Mouse (Mus musculus) heart, adult 18-20 months (tissue): ENCODE measurements around the gene Snrnp70. TPM values are rescaled to one million over a fixed set of nuclear protein-coding genes. Genes with fewer than 3 reads are reported as not detected.
"Not testable (repeated sequence)": the region's sequence is repeated elsewhere in the genome, so short reads cannot be mapped to it uniquely, and the experiment has no call there.

Source experiments
- DNase-seq, 2 experiments: peaks; one replicate each; pipeline ENCODE4 v3.0.0; 2021 to 2022; ENCODE audit warnings: mixed read lengths in 1 of 2
- total RNA-seq, 2 experiments: library from RNA; stranded (reverse); gene quantifications; 2 replicates each; pipeline ENCODE4 v1.2.3; 2021

Snrnp70 gene
- total RNA-seq, 2 experiments from 2014 or later: 81.1 to 85.7 TPM

DNA sequence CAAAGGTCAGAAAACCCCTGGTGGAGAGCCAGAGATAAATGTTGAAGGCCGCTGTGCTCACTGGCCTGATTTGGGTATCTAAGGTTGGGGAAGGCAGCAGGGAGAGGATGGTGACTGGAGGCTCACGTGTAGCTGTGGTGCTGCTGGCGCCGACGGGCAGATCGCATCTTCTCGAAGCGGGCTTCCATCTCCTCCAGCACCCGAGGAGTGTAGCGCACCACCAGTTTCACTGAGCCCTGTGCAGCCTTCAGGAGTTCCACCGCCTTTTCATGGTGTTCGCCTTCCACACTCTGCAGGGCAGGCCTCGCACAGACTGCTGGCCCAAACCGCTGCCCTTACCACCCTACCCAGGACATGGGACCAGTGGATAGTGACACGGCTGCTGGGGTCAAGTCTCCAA is 27.4 kb downstream of the Snrnp70 start:
- no peak for DNase-seq

DNA sequence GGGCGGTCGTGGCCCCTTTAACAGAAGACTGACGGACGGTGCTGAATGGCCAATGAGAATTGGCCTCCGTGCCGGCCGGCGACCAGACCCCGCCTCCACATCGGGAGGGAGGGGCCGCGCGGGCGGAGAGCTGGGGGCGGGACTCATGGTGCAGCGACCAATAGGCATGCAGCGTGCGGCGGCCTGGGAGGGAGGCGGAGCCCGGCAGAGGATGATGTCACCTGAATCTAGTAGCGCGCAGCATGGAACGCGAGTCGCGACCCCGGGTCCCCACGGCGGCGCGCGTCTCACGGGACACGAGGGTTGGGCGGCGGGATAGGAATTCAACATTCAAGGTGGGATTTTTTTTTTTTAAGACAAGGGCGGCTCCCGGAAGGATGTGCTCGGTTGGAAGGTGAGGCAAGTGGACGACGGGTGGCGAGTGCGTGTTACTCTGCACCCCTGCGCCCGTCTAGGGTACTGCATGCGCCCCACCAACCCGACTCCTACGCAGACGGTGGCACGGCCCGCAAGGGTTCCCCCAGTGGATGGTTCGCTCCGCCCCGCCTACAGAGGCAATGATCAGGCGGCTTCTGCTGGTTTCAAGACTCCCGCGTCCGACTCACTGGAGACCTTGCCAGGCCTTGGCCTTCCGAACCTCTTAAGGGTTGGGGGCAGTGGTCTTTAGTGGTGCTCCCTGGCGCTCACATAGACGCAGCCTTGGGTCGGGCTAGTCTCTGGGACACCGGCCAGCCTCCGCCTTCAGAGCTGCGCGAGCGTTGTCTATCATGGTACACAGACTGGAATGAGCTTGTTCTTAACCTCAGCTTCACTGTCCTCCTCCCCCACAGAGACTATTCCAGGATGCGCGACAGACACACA is 28.3 kb downstream of the Snrnp70 start:
- DNase-seq: peak; percentile 97

GRCm38 (mm10) chr7:45366652-45367019 is 28.9 kb downstream of the Snrnp70 start, which contains the start of gene Ppfia3:
TSS of gene Ppfia3 (minus strand) at chr7:45367019.
- peak in 1 of 2 experiments; percentile 18 for DNase-seq

- DNase-seq: peak; percentile 42 to 73
Observed at GRCm38 (mm10) chr7:45365742-45366651, 29.5 kb downstream of the Snrnp70 start.

DNA sequence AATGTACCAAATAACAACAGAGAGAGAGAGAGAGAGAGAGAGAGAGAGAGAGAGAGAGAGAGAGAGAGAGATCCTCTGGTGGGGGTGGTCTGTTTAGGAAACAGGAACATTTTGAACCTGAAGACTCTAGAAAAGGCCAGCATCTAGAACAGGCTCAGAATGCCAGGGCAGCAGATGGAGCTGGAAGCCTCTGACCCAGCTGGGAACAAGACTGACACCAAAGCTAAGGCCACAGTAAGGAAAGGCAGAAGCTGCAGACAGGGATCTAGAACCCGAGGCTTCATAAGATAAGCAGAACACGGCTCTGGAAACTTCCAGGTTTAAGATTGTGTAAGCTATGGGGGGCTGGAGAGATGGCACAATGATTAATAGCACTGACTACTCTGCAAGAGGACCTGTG is 31.6 kb downstream of the Snrnp70 start:
- DNase-seq: no peak

- no peak for DNase-seq
Observed at GRCm38 (mm10) chr7:45362801-45363200, 32.7 kb downstream of the Snrnp70 start.

DNA sequence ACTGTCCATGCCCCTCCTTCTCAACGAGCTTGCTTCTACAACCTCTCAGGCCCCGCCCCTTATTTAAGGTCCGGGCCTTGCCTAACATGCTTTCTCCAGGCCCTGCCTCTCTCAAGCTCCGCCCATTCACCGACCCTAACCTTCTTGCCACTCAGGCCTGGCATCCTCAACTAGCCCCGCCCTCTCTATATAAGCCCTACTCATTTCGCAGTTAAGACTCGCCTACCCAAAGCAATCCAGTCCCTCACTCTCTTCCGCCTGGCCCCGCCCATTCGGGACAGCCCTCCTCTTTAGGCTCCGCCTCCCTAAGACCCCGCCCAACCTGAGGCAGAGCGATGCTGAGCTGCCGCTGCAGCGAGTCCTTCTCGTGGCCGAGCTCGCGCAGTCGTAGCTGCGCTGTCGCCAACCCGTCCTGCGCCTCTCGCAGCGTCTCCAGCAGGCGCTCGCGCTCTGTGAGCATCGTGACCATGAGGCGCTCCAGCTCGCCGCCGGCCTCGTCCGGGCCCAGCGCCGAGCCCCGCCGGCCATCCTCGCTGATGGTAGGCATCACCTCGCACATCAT is 34.2 kb downstream of the Snrnp70 start:
- peak; percentile 63 to 75 for DNase-seq

DNA sequence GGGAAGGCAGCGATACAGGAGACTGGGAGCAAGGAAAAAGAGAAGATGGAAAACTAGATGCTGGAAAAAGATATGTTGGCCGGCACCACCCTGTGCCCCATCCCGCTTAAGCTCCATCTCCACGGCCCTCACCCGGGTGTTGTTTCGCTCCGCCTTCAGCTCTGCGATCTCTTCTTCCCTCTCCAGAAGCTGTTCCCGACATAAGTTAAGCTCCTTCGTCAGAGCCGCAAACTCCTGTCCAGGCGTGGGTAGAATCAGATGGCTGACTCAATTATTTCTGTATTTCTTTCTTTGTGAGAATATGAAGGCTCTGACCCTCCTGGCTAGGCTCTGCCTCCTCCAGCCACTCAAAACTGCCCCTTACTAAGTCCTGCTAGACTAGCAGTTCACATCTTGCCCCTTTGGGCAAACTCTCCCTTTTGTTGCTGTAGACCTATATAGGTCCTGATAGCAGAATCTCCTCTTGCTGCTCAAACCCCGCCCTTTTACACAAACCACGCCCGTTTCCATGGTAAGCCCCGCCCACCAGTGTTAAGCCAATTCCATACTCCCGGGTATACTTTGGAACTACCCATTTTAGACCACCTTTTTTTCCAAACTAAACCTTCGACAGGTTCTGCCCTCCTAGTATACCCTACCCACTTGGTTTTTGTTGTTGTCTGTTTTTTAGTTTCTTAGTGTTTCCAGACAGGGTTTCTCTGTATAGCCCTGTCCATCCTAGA is 35.0 kb downstream of the Snrnp70 start:
- DNase-seq: no peak

- not testable (repeated sequence) for DNase-seq
Observed at GRCm38 (mm10) chr7:45359081-45359480, 36.5 kb downstream of the Snrnp70 start.

- no peak for DNase-seq
Observed at GRCm38 (mm10) chr7:45356087-45356486, 39.5 kb downstream of the Snrnp70 start.

DNA sequence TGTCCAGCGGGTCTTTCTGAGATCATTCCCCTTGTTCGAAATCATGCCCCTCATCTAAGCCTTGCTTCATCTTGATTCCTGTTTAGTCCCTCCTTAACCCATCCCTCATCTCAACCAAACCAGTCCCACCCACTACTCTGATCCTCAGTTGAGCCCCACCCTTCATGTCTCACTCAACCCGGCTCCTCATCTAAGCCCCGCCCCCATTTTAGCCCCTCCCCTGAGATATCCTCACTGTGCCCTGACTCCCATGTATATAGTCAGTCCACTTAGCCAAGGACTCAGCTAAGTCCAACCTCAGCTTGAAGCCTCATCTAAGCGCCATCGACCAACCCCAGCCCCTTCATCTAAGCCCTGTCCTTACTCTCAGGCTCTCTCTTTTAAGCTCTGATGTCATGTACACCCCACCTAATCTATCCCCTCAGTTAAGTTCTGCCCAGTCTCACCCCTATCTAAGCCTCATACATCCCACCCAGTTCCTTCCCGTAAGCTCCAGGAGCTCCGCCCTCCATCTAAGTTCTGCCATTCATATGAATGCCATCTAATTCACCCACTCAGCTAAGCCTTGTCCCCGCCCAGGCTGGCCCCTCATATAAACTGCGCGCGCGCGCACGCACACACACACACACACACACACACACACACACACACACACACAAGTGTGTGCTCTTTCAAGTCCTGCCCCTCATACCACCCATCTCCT is 40.1 kb downstream of the Snrnp70 start:
- no peak for DNase-seq

DNA sequence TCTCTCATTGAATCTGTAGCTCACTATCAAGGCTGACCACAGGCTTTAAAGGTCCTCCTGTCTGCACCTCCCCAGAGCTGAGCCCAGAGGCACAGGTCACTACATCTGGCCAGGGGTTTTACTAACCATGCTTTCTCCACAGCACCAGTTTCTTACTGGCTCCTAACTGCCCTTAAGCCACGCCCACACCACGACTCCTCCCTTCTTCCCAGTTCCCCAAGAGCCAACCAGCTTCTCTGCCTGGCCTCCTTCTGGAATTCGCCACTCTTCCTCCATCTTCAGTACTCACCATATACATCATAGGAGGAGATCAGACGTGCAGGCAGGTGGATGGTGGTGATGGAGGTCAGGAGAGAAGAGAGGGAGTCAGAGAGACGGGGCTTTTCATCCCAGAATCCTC is 42.5 kb downstream of the Snrnp70 start:
- no peak for DNase-seq

- no peak for DNase-seq
Observed at GRCm38 (mm10) chr7:45346905-45347304, 48.6 kb downstream of the Snrnp70 start.

- no peak for DNase-seq
Observed at GRCm38 (mm10) chr7:45343543-45343942, 52.0 kb downstream of the Snrnp70 start.

- DNase-seq: no peak
Observed at GRCm38 (mm10) chr7:45342081-45342480, 53.5 kb downstream of the Snrnp70 start.

DNA sequence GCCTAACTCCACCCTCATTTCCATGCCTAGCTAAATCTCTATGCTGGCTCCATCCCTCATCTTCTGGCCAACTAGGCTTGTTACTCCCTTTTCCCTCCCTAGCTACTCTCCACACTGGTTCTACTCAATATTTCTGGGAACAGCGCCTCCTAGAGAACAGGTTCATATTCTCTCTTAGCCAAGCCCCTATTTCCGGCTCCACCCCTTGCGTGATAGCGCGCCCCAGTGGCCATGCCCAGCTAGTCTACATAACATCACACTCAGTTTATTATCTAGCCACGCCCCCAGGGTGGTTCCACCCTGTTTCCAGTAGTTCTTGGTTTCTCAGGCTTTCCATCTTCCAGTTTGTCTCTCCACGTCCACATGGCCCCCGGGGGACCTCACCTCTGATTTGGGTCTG is 54.2 kb downstream of the Snrnp70 start:
- peak; percentile 79 to 85 for DNase-seq

DNA sequence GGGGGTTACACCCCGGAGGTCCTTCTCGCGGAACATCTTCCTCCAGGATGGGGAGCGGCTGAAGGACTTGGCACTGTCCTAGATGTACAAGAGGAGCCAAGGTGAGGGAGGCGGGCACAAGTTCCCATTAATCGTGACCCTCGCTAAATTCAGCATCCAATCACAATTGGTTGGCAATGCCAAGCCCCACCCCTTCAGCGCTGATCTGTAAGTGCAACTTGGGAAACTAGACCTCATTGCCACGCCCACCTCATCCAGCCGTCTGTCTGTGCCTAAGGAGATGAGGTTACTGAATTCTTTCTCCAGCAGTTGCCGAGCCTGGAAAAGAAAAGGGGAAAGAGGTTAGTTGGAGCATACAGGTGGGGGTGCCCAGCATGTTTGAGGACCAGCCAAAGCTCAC is 54.9 kb downstream of the Snrnp70 start:
- peak; percentile 74 to 76 for DNase-seq

GRCm38 (mm10) chr7:45340066-45340442 is 55.5 kb downstream of the Snrnp70 start:
- DNase-seq: no peak

GRCm38 (mm10) chr7:45339410-45340065 is 56.0 kb downstream of the Snrnp70 start:
- peak; percentile 74 to 75 for DNase-seq

DNA sequence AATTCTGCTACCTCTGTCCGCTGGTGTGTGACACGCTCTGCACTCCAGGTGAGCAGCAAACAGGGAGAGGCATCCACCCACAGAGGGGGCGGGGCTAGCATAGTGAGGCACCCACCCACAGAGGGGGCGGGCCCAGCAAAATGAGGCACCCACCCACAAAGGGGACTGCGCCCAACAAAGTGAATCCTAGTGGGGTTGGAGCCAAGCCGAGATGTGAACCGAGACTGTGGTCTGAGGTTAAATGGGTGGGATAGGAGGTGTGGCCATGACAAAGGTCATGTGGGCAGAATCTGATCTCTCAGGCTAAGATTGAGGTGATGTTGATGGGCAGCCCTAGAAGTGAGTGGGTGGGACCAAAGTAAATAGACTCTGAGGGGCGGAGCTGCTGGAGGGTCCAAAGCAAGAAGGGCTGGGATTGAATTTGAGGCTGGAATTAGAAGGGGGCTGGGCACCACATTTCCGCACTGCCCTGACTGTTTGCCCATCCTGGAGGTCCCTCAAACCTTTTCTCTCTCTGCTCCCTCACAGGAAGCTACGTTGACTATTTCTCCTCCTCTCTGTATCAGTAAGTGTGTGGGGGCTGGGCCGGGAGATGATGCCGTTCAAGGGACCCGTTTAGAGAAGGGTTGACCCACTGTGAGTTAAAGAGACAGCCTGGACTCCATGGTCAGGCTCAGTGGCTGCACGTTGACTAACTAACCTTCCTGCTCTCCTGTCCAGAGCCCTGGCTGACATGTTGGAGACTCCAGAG is 57.2 kb downstream of the Snrnp70 start:
- peak in 1 of 2 experiments; percentile 38 for DNase-seq
